Mouse (Mus musculus) heart, adult 2 months (tissue): Measurements from ENCODE around the gene Josd2. TPM values are rescaled to one million over a fixed set of nuclear protein-coding genes. Genes with fewer than 3 reads are reported as not detected.

Experiments used
- DNase-seq, 2 experiments: peaks; one replicate each; pipeline ENCODE4 v3.0.0; 2021
- H3K27ac ChIP-seq: fragments of 200-600 bp; 2 replicates; pipeline ENCODE4 v1.8.1; 2022
- H3K27me3 ChIP-seq: fragments of 200-500 bp; 2 replicates; pipeline ENCODE4 v1.6.1; 2012; ENCODE audit warnings: mild to moderate bottlenecking, low read length, inconsistent platforms, mixed read lengths; ENCODE audit not compliant: control insufficient read depth, insufficient read depth
- H3K36me3 ChIP-seq: fragments of 200-500 bp; 2 replicates; pipeline ENCODE4 v1.6.1; 2012; ENCODE audit warnings: low read length, inconsistent platforms; ENCODE audit not compliant: control insufficient read depth, insufficient read depth
- H3K4me1 ChIP-seq: fragments of 200-500 bp; 2 replicates; pipeline ENCODE4 v1.6.1; 2011; ENCODE audit warnings: low read length; ENCODE audit not compliant: control insufficient read depth, insufficient read depth
- H3K4me3 ChIP-seq: fragments of 200-600 bp; 2 replicates; pipeline ENCODE4 v1.8.1; 2022
- H3K79me2 ChIP-seq: fragments of 200-500 bp; replicated peaks from 2 replicates; pipeline ENCODE4 v1.6.1; 2012; ENCODE audit warnings: mild to moderate bottlenecking, inconsistent platforms, low read length, moderate library complexity, mixed read lengths; ENCODE audit not compliant: control insufficient read depth, insufficient read depth
- H3K9ac ChIP-seq: fragments of 200-500 bp; 2 replicates; pipeline ENCODE4 v1.6.1; 2012; ENCODE audit warnings: low read depth, mild to moderate bottlenecking, control low read depth, inconsistent platforms, low read length, mixed read lengths
- CTCF ChIP-seq: fragments of 200-600 bp; IDR thresholded peaks from 2 replicates; pipeline ENCODE4 v1.8.1; 2022; ENCODE audit warnings: antibody characterized with exemption, mild to moderate bottlenecking, moderate library complexity
- EP300 ChIP-seq: fragments of 200-500 bp; IDR thresholded peaks from 2 replicates; pipeline ENCODE4 v1.6.1; 2011; ENCODE audit warnings: low read depth, low read length, control low read depth; ENCODE audit not compliant: insufficient read depth
- POLR2A ChIP-seq: fragments of 200-500 bp; IDR thresholded peaks from 2 replicates; pipeline ENCODE4 v1.6.1; 2011; ENCODE audit warnings: mild to moderate bottlenecking, low read depth, low read length, control low read depth; ENCODE audit not compliant: insufficient read depth
- WGBS: fragments of 180-500 bp; shearing (Covaris S2); methylation state at CpG from one replicate; pipeline ENCODE4 v1.1.7; 2018; 5-methylcytosine and 5-hydroxymethylcytosine counted together
- intact Hi-C: fragments of 180-260 bp; cut with DNase I; formaldehyde crosslinking; loops from one replicate; pipeline ENCODE4 v1.15.1; 2025
- polyA plus RNA-seq: library from polyadenylated mRNA; depleted of rRNA; stranded (reverse); fragments of >200 nt; gene quantifications from 2 replicates; pipeline ENCODE4 v1.2.3, GENCODE M21; 2012
- total RNA-seq, 2 experiments: library from RNA; stranded (reverse); gene quantifications; 2 replicates each; pipeline ENCODE4 v1.2.3; 2021

Gene Josd2
- total and polyA plus RNA-seq, 3 experiments, result 139 to 242 (median 147) TPM

DNA sequence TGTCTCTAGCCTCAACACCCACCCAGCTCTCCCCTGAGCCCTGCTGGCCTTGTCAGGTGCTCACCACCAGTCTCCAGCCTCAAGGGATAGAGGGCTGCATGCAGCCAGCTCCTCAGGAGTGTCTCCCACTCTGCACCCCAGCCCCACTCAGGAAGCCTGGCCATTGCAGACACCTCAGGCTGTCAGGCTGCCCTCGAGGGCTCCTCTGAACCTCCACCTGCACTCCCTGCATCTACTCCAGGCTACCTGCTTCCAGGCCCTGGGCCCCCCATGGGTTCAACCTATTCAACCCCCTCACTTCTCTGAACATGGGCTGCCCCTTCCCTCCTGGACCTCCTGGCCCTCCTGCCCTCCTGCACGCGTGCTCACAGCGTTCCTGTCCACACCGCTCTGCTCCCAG lies 23.6 kb downstream of the Josd2 start:
- Histone ChIP-seq H3K79me2 (peaks cover 2% of the 10 kb centered on the region; the same call in 1 of the 2 replicates), H3K9ac (no peak overlapping the region), H3K27me3 (no peaks in the 10 kb centered on the region), H3K4me3 (no peak overlapping the region), H3K4me1 (peaks cover 6% of the 10 kb centered on the region), H3K27ac (no peak overlapping the region), H3K36me3 (no peaks in the 10 kb centered on the region)
- peak in 1 of 2 experiments; percentile 13 for DNase-seq
- intact Hi-C loops, result no loop called here
- no peak for TF ChIP-seq POLR2A
- TF ChIP-seq CTCF, result no peak
- no peak for TF ChIP-seq EP300
- WGBS, result 96% methylated on average over 5 of the region's 5 CpGs

DNA sequence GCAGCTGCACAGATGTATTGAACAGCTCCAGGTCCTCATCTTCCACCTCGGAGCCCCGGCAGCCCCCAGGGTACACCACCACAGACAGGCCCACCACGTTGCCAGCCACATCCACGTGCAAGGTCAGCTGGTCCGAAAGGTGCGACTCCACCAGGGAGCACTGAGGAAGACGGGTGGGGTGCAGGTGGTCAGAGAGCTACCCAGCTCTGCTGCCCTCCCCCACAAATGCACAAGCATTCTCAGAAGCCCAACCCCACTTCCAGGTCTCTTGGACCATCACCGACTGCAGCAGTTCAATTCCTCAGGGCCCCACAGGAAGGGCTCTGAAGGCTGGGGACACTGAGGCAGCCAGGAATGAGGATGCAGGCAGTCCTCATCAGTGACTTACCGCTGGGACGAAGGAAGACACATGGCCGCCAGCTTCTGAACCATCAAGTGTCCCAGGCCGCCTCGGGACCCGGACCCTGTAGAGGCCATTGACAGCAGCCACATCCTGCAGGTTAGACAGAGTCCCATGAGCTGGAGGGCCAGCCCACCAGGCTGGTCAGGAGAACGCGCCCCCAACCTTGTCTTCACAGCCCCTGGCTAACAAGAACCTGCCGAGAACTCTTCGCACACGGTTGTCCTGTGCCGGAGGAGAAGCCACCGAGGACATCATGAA lies 24.5 kb downstream of the Josd2 start:
- peaks cover 6% of the 10 kb centered on the region for H3K4me1 ChIP-seq
- peaks cover 2% of the 10 kb centered on the region; the same call in 1 of the 2 replicates for H3K79me2 ChIP-seq
- intact Hi-C loops, result no loop called here
- 92% methylated on average over 21 of the region's 21 CpGs for WGBS
- TF ChIP-seq EP300 (no peak), POLR2A (no peak), CTCF (no peak)
- H3K4me3 ChIP-seq, result no peak overlapping the region
- DNase-seq, result no peak
- H3K36me3 ChIP-seq, result no peaks in the 10 kb centered on the region
- no peaks in the 10 kb centered on the region for H3K27me3 ChIP-seq
- H3K27ac ChIP-seq, result no peak overlapping the region
- no peak overlapping the region for H3K9ac ChIP-seq

DNA sequence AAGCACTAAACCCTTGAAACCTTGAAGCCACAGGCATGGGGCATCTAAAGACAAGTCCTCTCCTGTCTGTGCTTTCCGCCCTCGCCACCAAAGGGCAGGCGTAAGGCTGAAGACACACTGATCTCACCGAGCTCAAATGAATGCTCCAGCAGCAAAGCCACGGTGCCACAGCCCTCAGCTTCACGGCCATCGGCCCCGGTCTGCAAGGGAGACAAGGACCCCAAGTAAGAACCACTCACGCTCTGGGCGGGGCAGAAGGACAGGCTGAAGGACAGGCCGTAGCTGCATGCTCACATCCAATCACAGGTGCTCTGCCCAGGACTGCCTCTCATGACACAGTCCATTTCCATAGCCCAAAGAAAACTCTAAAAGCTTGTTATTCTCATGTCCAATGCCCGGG lies 26.9 kb downstream of the Josd2 start:
- intact Hi-C loops, result no loop called here
- 91% methylated on average over 12 of the region's 12 CpGs for WGBS

DNA sequence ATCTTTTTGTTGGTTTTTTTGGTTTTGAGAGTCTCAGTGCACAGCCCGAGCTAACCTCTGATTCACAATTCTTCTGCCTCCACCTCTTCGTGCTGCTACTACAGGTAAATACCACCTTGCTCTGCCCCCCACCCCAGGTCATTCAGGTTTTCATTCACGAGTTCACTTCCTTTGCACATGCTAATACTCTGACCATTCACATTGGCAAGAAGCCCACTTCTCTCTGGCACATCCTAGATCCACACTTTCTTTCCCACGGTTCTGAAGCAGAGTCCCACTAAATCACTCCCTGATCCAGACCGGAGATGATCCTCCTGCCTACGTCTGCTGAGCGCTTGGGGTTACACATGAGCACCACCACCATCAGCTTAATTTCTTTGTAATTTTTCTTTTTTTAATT lies 27.3 kb downstream of the Josd2 start:
- Histone ChIP-seq H3K27me3 (0 out of 2 replicates have a peak, but pooled peaks cover under 1% of the 10 kb centered on the region), H3K9ac (no peak overlapping the region), H3K36me3 (no peaks in the 10 kb centered on the region), H3K4me3 (no peak overlapping the region), H3K4me1 (peaks cover 6% of the 10 kb centered on the region), H3K27ac (no peak overlapping the region), H3K79me2 (peaks cover 2% of the 10 kb centered on the region; the same call in 1 of the 2 replicates)
- 74% methylated on average over 7 of the region's 7 CpGs for WGBS
- no peak for DNase-seq
- TF ChIP-seq POLR2A (no peak), EP300 (no peak), CTCF (no peak)
- intact Hi-C loops, result no loop called here

More for the DNA sequence above, 26.9 kb downstream of the Josd2 start:
- no peak for TF ChIP-seq CTCF
- TF ChIP-seq EP300, result no peak
- no peak for TF ChIP-seq POLR2A
- no peak overlapping the region for H3K27ac ChIP-seq
- no peaks in the 10 kb centered on the region for H3K36me3 ChIP-seq
- DNase-seq, result no peak
- no peaks in the 10 kb centered on the region for H3K27me3 ChIP-seq
- peaks cover 6% of the 10 kb centered on the region for H3K4me1 ChIP-seq
- H3K79me2 ChIP-seq, result peaks cover 2% of the 10 kb centered on the region; the same call in 1 of the 2 replicates
- no peak overlapping the region for H3K4me3 ChIP-seq
- no peak overlapping the region for H3K9ac ChIP-seq

DNA sequence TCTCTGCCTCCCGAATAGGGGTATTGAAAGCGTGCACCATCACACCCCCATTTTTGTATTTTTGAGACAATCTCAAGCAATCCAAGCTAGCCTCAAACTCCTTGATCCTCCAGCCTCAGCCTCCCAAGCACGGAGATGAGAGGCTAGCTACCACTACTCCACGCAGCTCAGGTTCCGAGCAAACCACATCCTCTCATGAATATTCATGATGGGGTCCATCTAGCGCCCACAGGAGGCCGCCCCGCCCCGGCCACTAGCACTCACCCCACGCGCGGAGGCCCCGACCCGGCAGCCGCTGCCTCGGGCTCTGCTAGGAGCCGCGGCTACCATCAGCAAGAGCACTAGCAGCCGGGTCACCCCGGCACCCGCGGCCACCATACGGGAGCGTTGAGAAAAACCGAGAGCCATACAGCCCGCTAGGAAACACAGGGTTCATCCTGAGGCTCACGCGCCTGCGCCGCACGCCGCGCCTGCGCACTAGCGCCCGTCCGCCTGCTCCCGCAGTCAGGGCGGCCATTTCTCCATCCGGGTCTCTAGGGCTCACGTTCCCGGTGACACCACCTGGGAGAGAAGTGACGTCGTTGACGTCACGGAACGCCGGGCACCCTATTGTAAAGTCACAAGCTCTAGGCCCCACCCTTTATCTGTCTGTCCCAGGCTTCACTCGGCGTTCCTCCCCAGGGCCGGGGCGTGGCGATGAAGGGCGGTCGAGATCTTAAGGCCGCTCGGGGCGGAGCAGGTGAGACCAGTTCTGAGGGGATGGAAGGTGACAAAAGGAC lies 28.4 kb downstream of the Josd2 start, which contains the start of the genes Emc10 and Fam71e1:
TSS of gene Emc10 (minus strand) at position 538 of the 779 bp plus-strand sequence.
TSS of gene Fam71e1 (plus strand) at position 590 of the 779 bp plus-strand sequence.
- H3K9ac ChIP-seq, result peak within 1 kb of the TSS; percentile 80
- H3K79me2 ChIP-seq, result peaks cover 2% of the 10 kb centered on the region; the same call in 1 of the 2 replicates
- H3K27me3 ChIP-seq, result 0 out of 2 replicates have a peak, but pooled peaks cover 2% of the 10 kb centered on the region
- H3K4me3 ChIP-seq, result peak within 1 kb of the TSS; percentile 98
- no peaks in the 10 kb centered on the region for H3K36me3 ChIP-seq
- TF ChIP-seq EP300, result no peak
- peak; percentile 39 for TF ChIP-seq CTCF
- TF ChIP-seq POLR2A, result peak; percentile 66
- under 1% methylated on average over 58 of the region's 58 CpGs for WGBS
- peak within 1 kb of the TSS; percentile 96 for H3K27ac ChIP-seq
- intact Hi-C loops, result loop anchor here (1.0 kb wide), 1 partner anchor 28 kb away; no protein-coding TSS in a partner anchor
- peak; percentile 97 to 98 for DNase-seq
- peaks cover 6% of the 10 kb centered on the region for H3K4me1 ChIP-seq

DNA sequence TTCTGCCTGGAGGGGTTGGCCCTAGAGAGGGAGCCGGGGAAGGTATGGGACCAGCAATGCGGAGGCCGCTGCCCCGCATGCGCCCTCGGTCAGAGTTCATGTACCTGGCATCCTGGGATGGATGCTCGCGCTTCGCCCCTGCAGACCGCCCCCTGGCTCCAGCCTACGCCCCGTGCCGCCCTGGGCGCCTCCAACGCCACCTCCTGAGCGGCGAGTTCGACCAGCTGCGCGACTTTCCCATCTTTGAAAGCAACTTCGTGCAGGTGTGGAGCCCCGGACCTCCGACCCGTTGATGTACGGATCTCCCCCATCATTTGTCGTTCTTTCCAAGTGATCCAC lies 29.0 kb downstream of the Josd2 start:
- peaks cover 6% of the 10 kb centered on the region for H3K4me1 ChIP-seq
- H3K79me2 ChIP-seq, result peaks cover 2% of the 10 kb centered on the region; the same call in 1 of the 2 replicates
- 0 out of 2 replicates have a peak, but pooled peaks cover 2% of the 10 kb centered on the region for H3K27me3 ChIP-seq
- peak overlapping the region; percentile 96 for H3K27ac ChIP-seq
- H3K9ac ChIP-seq, result peak overlapping the region; percentile 42
- DNase-seq, result no peak
- no peak for TF ChIP-seq POLR2A
- TF ChIP-seq CTCF, result peak; percentile 7; the same call in 1 of the 2 replicates
- H3K36me3 ChIP-seq, result no peaks in the 10 kb centered on the region
- H3K4me3 ChIP-seq, result peak overlapping the region; percentile 98
- intact Hi-C loops, result loop anchor here (1.0 kb wide), 2 partner anchors 28 to 53 kb away; no protein-coding TSS in a partner anchor
- 3% methylated on average over 26 of the region's 26 CpGs for WGBS
